Mouse (Mus musculus): Measurements from ENCODE around the gene Dlg1. TPM values are rescaled to one million over a fixed set of nuclear protein-coding genes. Genes with fewer than 3 reads are reported as not detected.
A peak's percentile ranks its signal among the peaks of the same experiment; 100 is the strongest.

Gene Dlg1
- total RNA-seq, 2 experiments from 2014 or later: 29.3 to 36.5 TPM

- ATAC-seq (replicated peaks; ENCODE audit: low FRiP score, poor library complexity, severe bottlenecking): no peak
Observed at GRCm38 (mm10) chr16:31653616-31654015, 9.6 kb upstream of the Dlg1 start.

- ATAC-seq (replicated peaks; ENCODE audit: low FRiP score, poor library complexity, severe bottlenecking): no peak
Observed at GRCm38 (mm10) chr16:31654021-31654420, 9.2 kb upstream of the Dlg1 start.

- ATAC-seq (replicated peaks; ENCODE audit: low FRiP score, poor library complexity, severe bottlenecking): no peak
Observed at GRCm38 (mm10) chr16:31655531-31655930, 7.7 kb upstream of the Dlg1 start.

GRCm38 (mm10) chr16:31657502-31657901 is 5.7 kb upstream of the Dlg1 start:
- no peak for ATAC-seq (replicated peaks; ENCODE audit: low FRiP score, poor library complexity, severe bottlenecking)

GRCm38 (mm10) chr16:31658539-31659334 is 4.5 kb upstream of the Dlg1 start:
- no peak for ATAC-seq (replicated peaks; ENCODE audit: low FRiP score, poor library complexity, severe bottlenecking)

- ATAC-seq (replicated peaks; ENCODE audit: low FRiP score, poor library complexity, severe bottlenecking): no peak
Observed at GRCm38 (mm10) chr16:31659453-31659852, 3.8 kb upstream of the Dlg1 start.

GRCm38 (mm10) chr16:31662556-31663378 is 476 bp upstream of the Dlg1 start:
- ATAC-seq (replicated peaks; ENCODE audit: low FRiP score, poor library complexity, severe bottlenecking): no peak

- peak; percentile 26 for ATAC-seq (replicated peaks; ENCODE audit: low FRiP score, poor library complexity, severe bottlenecking)
Observed at GRCm38 (mm10) chr16:31664287-31664597, 999 bp downstream of the Dlg1 start.

GRCm38 (mm10) chr16:31672202-31672601 is 9.0 kb downstream of the Dlg1 start:
- ATAC-seq (replicated peaks; ENCODE audit: low FRiP score, poor library complexity, severe bottlenecking): no peak

GRCm38 (mm10) chr16:31677463-31677862 is 14.2 kb downstream of the Dlg1 start:
- ATAC-seq (replicated peaks; ENCODE audit: low FRiP score, poor library complexity, severe bottlenecking): no peak

- ATAC-seq (replicated peaks; ENCODE audit: low FRiP score, poor library complexity, severe bottlenecking): no peak
Observed at GRCm38 (mm10) chr16:31682291-31682690, 19.0 kb downstream of the Dlg1 start.

GRCm38 (mm10) chr16:31683670-31684430 is 20.6 kb downstream of the Dlg1 start:
- ATAC-seq (replicated peaks; ENCODE audit: low FRiP score, poor library complexity, severe bottlenecking): no peak

- ATAC-seq (replicated peaks; ENCODE audit: low FRiP score, poor library complexity, severe bottlenecking): no peak
Observed at GRCm38 (mm10) chr16:31684771-31685170, 21.5 kb downstream of the Dlg1 start.

GRCm38 (mm10) chr16:31687766-31688165 is 24.5 kb downstream of the Dlg1 start:
- ATAC-seq (replicated peaks; ENCODE audit: low FRiP score, poor library complexity, severe bottlenecking): no peak

GRCm38 (mm10) chr16:31695286-31696020 is 32.2 kb downstream of the Dlg1 start:
- ATAC-seq (replicated peaks; ENCODE audit: low FRiP score, poor library complexity, severe bottlenecking): no peak

- ATAC-seq (replicated peaks; ENCODE audit: low FRiP score, poor library complexity, severe bottlenecking): no peak
Observed at GRCm38 (mm10) chr16:31696367-31696766, 33.1 kb downstream of the Dlg1 start.

- no peak for ATAC-seq (replicated peaks; ENCODE audit: low FRiP score, poor library complexity, severe bottlenecking)
Observed at GRCm38 (mm10) chr16:31697341-31697740, 34.1 kb downstream of the Dlg1 start.

GRCm38 (mm10) chr16:31705213-31705612 is 42.0 kb downstream of the Dlg1 start:
- ATAC-seq (replicated peaks; ENCODE audit: low FRiP score, poor library complexity, severe bottlenecking): no peak

- no peak for ATAC-seq (replicated peaks; ENCODE audit: low FRiP score, poor library complexity, severe bottlenecking)
Observed at GRCm38 (mm10) chr16:31705904-31706303, 42.7 kb downstream of the Dlg1 start.

GRCm38 (mm10) chr16:31707326-31707725 is 44.1 kb downstream of the Dlg1 start:
- ATAC-seq (replicated peaks; ENCODE audit: low FRiP score, poor library complexity, severe bottlenecking): no peak
